In the genomic region with DNA sequence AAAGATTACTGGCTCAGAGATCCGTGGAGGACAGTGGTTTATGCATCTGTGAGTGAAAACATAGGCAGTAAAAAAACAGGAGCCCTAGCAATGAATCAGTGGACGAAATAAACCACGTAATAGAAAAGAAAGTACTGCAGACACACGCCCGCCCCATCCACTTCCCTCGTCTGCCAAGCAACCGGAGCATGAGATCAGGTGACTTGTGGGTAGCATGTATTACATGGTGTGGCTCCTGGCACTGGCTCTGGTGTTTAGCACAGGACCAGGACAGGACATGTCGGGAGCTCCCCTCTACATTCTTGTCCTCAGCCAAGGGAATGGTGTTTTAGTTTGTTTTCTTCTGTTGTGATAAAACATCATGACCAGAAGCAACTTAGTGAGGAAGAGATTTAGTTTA, we compare ENCODE assay signal across 21 mouse cellular contexts. TPM values are rescaled to one million over a fixed set of nuclear protein-coding genes. Genes with fewer than 3 reads are reported as not detected.
A peak's percentile ranks its signal among the peaks of the same experiment; 100 is the strongest.
DNase-seq lines count a peak whose midpoint lies in the region; ATAC-seq and TF ChIP-seq lines count a peak whose summit lies in the region.
"Had no signal": no experiment of that assay in that cellular context is flagged by ENCODE, and none has a peak within 500 bp of the region (broad histone marks: within the 10 kb centered on the region; RNA-seq: fewer than 3 reads in every experiment).

No protein-coding gene starts in this region.

- no peaks in the 10 kb centered on the region for H3K9me3 ChIP-seq in embryonic facial prominence, embryonic 14.5 days (ENCODE audit: control insufficient read depth, low read length)
- H3K9me3 ChIP-seq in embryonic facial prominence, embryonic 10.5 days: no peaks in the 10 kb centered on the region
- H3K9me3 ChIP-seq in kidney, embryonic 14.5 days (ENCODE audit: control insufficient read depth, low read length): no peaks in the 10 kb centered on the region

- 0 out of 2 replicates have a peak, but pooled peaks have one; percentile 50 for ATAC-seq in embryonic facial prominence, embryonic 14.5 days (ENCODE audit: low read depth)
- no peak for ATAC-seq in kidney, embryonic 14.5 days (ENCODE audit: low FRiP score, low TSS enrichment)
- peak; percentile 61; the same call in 1 of the 2 replicates for ATAC-seq in megakaryocyte progenitor cell, adult 5-6 weeks (replicated peaks; ENCODE audit: poor library complexity)
- ATAC-seq: intestine, postnatal 0 days; liver, postnatal 0 days had no signal

- no peak for DNase-seq in embryonic facial prominence, embryonic 14.5 days (ENCODE audit: low spot score)
- DNase-seq in embryonic facial prominence, embryonic 10.5 days (ENCODE audit: low spot score): no peak
- DNase-seq in kidney, adult 2 months: peak; percentile 13
- DNase-seq in 3134 (ENCODE audit: extremely low read depth, insufficient read length, low spot score): peak; percentile 15
- no peak for DNase-seq in adrenal gland, adult 2 months
- DNase-seq in urinary bladder, postnatal 10 days (ENCODE audit: low spot score): no peak
- DNase-seq: cerebellum, postnatal 14 days; heart, postnatal 36 days; layer of hippocampus, adult 9-11 months; liver, postnatal 0 days; lung, postnatal 36 days; right cerebral cortex, postnatal 14 days; thymus, postnatal 36 days had no signal

- no peaks in the 10 kb centered on the region for H3K36me3 ChIP-seq in embryonic facial prominence, embryonic 14.5 days (ENCODE audit: control insufficient read depth, insufficient read depth, low read length)
- H3K36me3 ChIP-seq in embryonic facial prominence, embryonic 10.5 days (replicated peaks): no peaks in the 10 kb centered on the region
- no peaks in the 10 kb centered on the region for H3K36me3 ChIP-seq in kidney, adult 2 months (ENCODE audit: control insufficient read depth, insufficient read depth, low read length)
- H3K36me3 ChIP-seq in kidney, embryonic 14.5 days (ENCODE audit: control insufficient read depth, insufficient read depth, low read length): no peaks in the 10 kb centered on the region

- H3K4me2 ChIP-seq in embryonic facial prominence, embryonic 14.5 days (ENCODE audit: low read depth, low read length): no peak overlapping the region
- H3K4me2 ChIP-seq in kidney, embryonic 14.5 days (replicated peaks; ENCODE audit: low read depth, low read length): no peak overlapping the region
- H3K4me2 ChIP-seq: heart, embryonic 11.5 days had no signal

- H3K27me3 ChIP-seq in embryonic facial prominence, embryonic 14.5 days (replicated peaks; ENCODE audit: control insufficient read depth, insufficient read depth, low read length): no peaks in the 10 kb centered on the region
- H3K27me3 ChIP-seq in embryonic facial prominence, embryonic 10.5 days (replicated peaks; ENCODE audit: low read depth, poor library complexity, severe bottlenecking): no peaks in the 10 kb centered on the region
- H3K27me3 ChIP-seq in kidney, adult 2 months (replicated peaks; ENCODE audit: control insufficient read depth, insufficient read depth, low read length): no peaks in the 10 kb centered on the region
- no peaks in the 10 kb centered on the region for H3K27me3 ChIP-seq in kidney, embryonic 14.5 days (ENCODE audit: control insufficient read depth, insufficient read depth, low read length)

- no peak overlapping the region for H3K4me3 ChIP-seq in embryonic facial prominence, embryonic 14.5 days (ENCODE audit: low read depth, low read length)
- H3K4me3 ChIP-seq in embryonic facial prominence, embryonic 10.5 days: no peak overlapping the region
- no peak overlapping the region for H3K4me3 ChIP-seq in kidney, adult 2 months (ENCODE audit: insufficient read depth, low read depth, low read length)
- H3K4me3 ChIP-seq in kidney, embryonic 14.5 days (ENCODE audit: low read length): no peak overlapping the region

- H3K9ac ChIP-seq in embryonic facial prominence, embryonic 14.5 days (ENCODE audit: low read depth, low read length): no peak overlapping the region
- no peak overlapping the region for H3K9ac ChIP-seq in kidney, embryonic 14.5 days (ENCODE audit: low read depth, low read length)
- H3K9ac ChIP-seq: liver, postnatal 0 days had no signal

- TF ChIP-seq CTCF in kidney, adult 2 months (conservative IDR thresholded peaks at IDR 0.05; ENCODE audit: insufficient read depth, insufficient read length, low read depth, low read length): no peak

- 70% methylated on average over 8 of the region's 8 CpGs for WGBS in embryonic facial prominence, embryonic 14.5 days
- 84% methylated on average over 8 of the region's 8 CpGs for WGBS in embryonic facial prominence, embryonic 10.5 days
- 42% methylated on average over 8 of the region's 8 CpGs for WGBS in kidney, adult 2 months
- 57% methylated on average over 8 of the region's 8 CpGs for WGBS in kidney, embryonic 14.5 days

- no peaks in the 10 kb centered on the region for H3K4me1 ChIP-seq in embryonic facial prominence, embryonic 14.5 days (ENCODE audit: control insufficient read depth, insufficient read depth, low read length)
- peaks cover 5% of the 10 kb centered on the region; the same call in 1 of the 2 replicates for H3K4me1 ChIP-seq in embryonic facial prominence, embryonic 10.5 days
- H3K4me1 ChIP-seq in kidney, adult 2 months (ENCODE audit: control insufficient read depth, insufficient read depth, low read length): peaks cover 2% of the 10 kb centered on the region; the same call in 1 of the 2 replicates
- H3K4me1 ChIP-seq in kidney, embryonic 14.5 days (ENCODE audit: control insufficient read depth, insufficient read depth, low read length): peaks cover 5% of the 10 kb centered on the region

- TF ChIP-seq POLR2A in kidney, adult 2 months (IDR thresholded peaks at IDR 0.05; ENCODE audit: low read depth, low read length): no peak

- H3K27ac ChIP-seq in embryonic facial prominence, embryonic 14.5 days (replicated peaks; ENCODE audit: low read depth, low read length): no peak overlapping the region
- H3K27ac ChIP-seq in embryonic facial prominence, embryonic 10.5 days (replicated peaks): no peak overlapping the region
- H3K27ac ChIP-seq in kidney, adult 2 months (ENCODE audit: insufficient read depth, low read depth, low read length): no peak overlapping the region
- H3K27ac ChIP-seq in kidney, embryonic 14.5 days (ENCODE audit: low read depth, low read length): no peak overlapping the region

RNA-seq across cellular contexts. Expression of gene Tas2r134, which starts 26.4 kb away (rescaled TPM):
- polyA plus RNA-seq in embryonic facial prominence, embryonic 14.5 days (2014; fragmentation: Nextera tagmentation; extraction: Ambion mirVana): not detected in 2 replicates
- polyA plus RNA-seq in embryonic facial prominence, embryonic 10.5 days (2016; fragmentation: Nextera tagmentation; extraction: Ambion mirVana): not detected in 2 replicates
- polyA plus RNA-seq in kidney, adult 2 months (2012; rRNA removed): not detected in 2 replicates
- polyA plus RNA-seq in kidney, embryonic 14.5 days (2014; fragmentation: Nextera tagmentation; extraction: Ambion mirVana): not detected in 2 replicates
- not detected in 2 replicates for total RNA-seq in megakaryocyte progenitor cell, adult 5-6 weeks (2015)
- not detected in 2 replicates for total RNA-seq in megakaryocyte progenitor cell, adult 5-6 weeks (2017)
- total RNA-seq in adrenal gland, adult 2 months (2021): not detected
- polyA plus RNA-seq in adrenal gland, adult 2 months (2012; rRNA removed): not detected in 2 replicates
- total RNA-seq: heart, postnatal 36 days; left cerebral cortex, postnatal 10 days had no signal
- polyA plus RNA-seq: embryonic facial prominence, embryonic 11.5 days; heart, embryonic 11.5 days; intestine, postnatal 0 days; limb, embryonic 14.5 days; liver, postnatal 0 days; testis, adult 2 months had no signal

Comparison
In these comparisons a context has a peak if more than half of its experiments do, and no peak if none do; other contexts are left out.
1. DNase-seq: peak in kidney, adult 2 months (single experiment) and 3134 (single experiment); none in embryonic facial prominence, embryonic 14.5 days (single experiment), embryonic facial prominence, embryonic 10.5 days (single experiment), adrenal gland, adult 2 months (single experiment) and urinary bladder, postnatal 10 days (single experiment).